Mouse (Mus musculus) CD4-positive helper T cell, adult 2 months (primary cell): ENCODE measurements around the gene Lrrc37a.
A peak's percentile ranks its signal among the peaks of the same experiment; 100 is the strongest.
"Not testable (repeated sequence)": the region's sequence is repeated elsewhere in the genome, so short reads cannot be mapped to it uniquely, and the experiment has no call there.

Source experiments
- DNase-seq: peaks from one replicate; pipeline ENCODE4 v3.0.0-alpha.2; 2012; ENCODE audit warnings: low read depth, missing footprints, low spot score

Gene Lrrc37a

GRCm38 (mm10) chr11:103504497-103504896 is at the start of gene Lrrc37a:
TSS of gene Lrrc37a (minus strand) at chr11:103504597.
- no peak for DNase-seq

DNA sequence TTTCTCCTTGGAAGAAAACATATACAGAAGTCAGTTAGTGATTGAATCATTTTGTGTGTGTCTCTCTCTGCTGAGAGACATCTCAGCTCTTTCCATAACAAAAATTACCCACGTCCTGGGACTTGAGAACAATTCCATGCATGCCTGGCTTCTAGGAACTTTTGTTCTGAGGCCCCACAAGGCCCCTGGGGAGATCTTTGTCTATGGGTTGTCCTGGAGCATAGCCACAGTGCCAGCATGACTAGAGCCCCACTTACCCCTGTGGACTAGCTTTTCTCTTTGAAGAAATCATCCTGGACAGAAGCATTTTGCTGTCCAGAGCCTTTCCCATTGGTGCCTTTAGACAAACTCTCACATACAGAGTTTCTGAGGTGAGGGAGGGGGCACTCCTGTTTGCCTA is 30.6 kb upstream of the Lrrc37a start:
- DNase-seq, result not testable (repeated sequence)

DNA sequence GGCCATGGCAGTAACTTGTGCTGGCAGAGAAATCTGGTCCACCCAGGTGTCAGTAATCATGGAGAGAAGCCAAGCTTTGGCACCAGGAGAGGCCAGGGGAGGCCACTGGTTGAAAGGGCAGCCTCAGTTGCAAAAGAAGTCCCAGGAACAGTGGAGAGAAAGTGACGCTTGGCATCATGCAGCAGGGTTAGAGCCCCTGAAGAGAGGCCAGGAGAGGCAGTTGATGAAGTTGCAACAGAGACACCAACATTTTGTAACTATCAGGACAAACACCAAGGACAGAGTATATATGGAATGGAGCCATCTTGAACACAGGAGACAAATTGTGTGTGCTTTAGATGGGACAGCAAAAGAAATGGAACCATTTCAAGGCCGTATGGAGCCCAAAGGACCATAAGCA is 7.7 kb upstream of the Lrrc37a start:
- no peak for DNase-seq

DNA sequence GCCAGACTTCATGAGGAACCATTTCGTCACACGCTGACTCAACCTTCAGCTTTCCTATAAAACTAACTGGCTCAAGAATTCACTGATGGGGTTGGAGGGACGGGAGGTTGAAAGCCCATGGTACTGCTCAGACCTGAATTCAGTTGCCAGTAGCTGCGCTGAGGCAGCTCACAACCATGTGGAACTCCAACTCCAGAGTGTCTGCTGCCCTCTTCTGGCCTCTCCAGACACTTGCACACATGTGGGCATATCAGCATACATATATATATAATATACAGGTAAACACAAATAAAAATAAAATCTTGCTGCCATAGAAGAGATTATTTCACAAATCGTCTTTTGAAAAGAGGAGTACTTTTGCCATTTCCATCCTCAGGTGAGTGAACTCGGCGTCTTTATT is 40.0 kb downstream of the Lrrc37a start:
- DNase-seq, result peak; percentile 16

- not testable (repeated sequence) for DNase-seq
These were observed 53.3 kb downstream of the Lrrc37a start for GRCm38 (mm10) chr11:103451105-103451504.

DNA sequence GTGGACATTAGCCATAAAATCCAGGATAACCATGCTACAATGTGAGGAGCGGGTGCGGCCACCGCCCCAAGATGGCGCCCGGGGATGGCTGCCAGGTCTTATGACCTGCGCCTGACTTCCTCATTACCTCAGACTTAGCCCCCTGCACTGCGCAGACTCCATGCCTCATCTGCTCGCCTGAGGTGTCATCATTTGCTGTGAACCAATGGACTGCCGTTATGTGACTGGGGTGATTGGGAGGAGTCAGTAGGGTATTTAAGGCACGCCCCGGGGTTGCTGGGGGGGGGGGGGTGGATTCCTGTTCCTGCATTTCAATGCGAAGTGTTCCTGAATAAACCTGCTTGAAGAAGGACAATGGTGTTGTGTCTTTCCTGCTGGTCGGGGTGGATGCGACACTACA is 54.7 kb downstream of the Lrrc37a start:
- not testable (repeated sequence) for DNase-seq

DNA sequence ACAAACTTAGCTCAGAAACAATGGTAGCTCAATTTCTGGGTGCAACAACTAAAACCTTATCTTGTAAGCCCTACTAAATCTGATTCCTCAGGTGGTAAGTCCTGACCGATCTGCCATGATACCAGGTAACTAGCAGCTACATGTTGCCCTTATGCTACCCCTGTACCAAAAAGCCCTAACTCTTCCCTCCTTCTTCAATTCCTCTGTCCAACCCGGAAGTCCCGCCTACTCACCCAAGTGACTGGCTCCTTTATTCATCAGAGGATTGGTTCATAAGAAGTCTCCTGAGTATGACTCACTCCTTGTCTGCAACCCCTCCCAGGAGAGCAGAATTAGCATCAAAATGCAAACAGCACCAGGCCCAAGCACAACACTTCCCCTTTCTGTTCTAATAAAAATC is 60.7 kb downstream of the Lrrc37a start:
- no peak for DNase-seq

GRCm38 (mm10) chr11:103436282-103436681 is 68.1 kb downstream of the Lrrc37a start:
- no peak for DNase-seq

GRCm38 (mm10) chr11:103425031-103425430 is 79.4 kb downstream of the Lrrc37a start:
- peak; percentile 24 for DNase-seq

DNA sequence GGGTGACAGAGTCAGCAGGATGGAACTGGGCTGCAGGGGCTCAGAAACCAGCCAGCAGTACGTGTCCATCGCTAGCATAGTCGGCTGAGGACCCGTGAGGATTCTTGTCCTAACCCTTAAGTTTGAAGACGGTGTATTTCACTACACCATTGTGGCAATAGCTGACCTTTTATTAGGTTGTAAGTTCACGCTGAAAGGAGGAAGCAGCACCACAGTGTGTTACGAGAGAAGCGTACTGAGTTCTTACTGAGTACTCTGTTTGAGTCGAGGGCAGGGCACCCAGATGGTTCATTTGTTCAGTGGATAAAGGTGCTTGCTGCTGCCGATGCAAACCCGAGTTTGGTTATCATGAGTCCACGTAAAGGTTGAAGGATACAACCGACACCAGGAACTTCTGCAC is 84.7 kb downstream of the Lrrc37a start:
- no peak for DNase-seq

DNA sequence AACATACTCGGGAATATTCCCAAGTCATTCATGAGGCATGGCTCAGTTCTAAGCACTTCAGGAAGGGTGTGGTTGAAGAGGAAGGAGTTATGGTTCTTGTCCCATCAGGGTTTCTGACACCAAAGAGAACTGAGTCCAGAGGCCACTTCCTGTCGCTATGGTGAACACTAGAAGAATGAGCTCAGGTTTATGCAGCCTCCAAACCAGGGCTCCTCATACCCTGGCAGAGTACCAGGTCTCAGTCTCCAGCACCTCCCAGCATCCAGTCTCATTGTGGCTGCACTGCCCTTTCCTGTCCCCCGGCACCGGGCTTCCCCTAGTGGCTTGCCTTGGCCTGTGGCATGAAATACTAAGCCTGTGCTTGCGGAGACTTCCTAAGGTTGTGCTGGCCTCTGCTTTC is 85.2 kb downstream of the Lrrc37a start:
- DNase-seq, result no peak

GRCm38 (mm10) chr11:103413516-103413915 is 90.9 kb downstream of the Lrrc37a start:
- no peak for DNase-seq

GRCm38 (mm10) chr11:103412950-103413423 is 91.4 kb downstream of the Lrrc37a start:
- no peak for DNase-seq

- DNase-seq, result peak; percentile 97
These were observed 92.1 kb downstream of the Lrrc37a start, which contains the start of gene Plekhm1 for GRCm38 (mm10) chr11:103411981-103412949. TSS of gene Plekhm1 (minus strand) at chr11:103412687.

- DNase-seq, result peak; percentile 19
These were observed 93.1 kb downstream of the Lrrc37a start for GRCm38 (mm10) chr11:103411301-103411700.

DNA sequence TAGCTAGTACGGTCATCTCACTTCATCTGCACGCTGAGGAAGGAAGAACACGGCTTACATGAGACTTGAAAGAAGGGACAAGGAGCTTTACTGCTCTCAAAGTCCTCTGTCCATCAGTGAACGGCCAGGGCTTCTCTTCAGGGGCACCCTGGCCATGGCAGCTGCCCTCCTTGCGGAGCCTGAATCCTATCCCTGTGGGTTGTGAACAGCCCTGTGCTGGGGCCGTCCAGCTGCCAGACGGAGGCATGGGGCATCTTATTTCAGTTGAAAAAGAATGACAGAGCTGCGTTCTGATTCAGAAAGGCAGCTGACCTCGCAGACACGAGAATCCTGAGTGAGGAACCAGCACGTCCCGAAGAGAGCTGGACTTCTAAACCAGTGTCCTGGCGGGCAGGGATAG is 95.5 kb downstream of the Lrrc37a start:
- DNase-seq, result no peak

GRCm38 (mm10) chr11:103407136-103407535 is 97.3 kb downstream of the Lrrc37a start:
- DNase-seq, result not testable (repeated sequence)

DNA sequence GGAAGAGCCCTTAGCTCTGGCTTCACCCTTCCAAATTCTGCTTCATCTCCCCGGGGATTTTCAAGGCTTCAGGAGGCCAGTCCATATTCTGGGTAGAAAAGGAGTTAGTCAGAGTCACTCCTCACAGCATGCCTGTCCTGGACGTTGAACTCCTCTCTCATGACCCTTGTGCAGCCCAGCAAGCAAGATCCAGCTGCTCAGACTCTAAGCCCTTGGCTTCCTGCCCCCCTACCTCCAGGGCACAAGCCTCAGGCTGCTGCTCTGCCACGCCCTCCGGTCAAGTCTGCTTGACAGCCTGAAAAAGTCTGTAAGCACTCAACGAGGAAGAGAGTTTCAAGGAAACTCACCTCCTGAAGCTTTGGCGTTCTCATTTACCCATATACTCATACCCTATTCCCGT is 97.8 kb downstream of the Lrrc37a start:
- DNase-seq, result no peak

GRCm38 (mm10) chr11:103405814-103406213 is 98.6 kb downstream of the Lrrc37a start:
- DNase-seq, result no peak

DNA sequence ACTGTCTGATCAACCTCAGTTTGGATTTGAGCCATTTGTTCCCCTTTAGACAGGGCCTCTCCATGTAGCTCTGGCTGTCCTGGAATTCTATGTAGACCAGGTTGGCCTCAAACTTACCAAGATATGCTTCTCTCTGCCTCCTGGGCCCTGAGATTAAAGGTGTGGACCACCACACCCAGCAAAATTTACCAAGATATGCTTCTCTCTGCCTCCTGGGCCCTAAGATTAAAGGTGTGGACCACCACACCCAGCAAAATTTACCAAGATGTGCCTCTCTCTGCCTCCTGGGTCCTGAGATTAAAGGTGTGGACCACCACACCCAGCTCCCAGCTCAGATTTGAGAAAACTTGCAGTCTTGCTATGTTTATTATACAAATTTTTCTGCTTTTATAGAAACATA is 99.8 kb downstream of the Lrrc37a start:
- DNase-seq, result no peak

DNA sequence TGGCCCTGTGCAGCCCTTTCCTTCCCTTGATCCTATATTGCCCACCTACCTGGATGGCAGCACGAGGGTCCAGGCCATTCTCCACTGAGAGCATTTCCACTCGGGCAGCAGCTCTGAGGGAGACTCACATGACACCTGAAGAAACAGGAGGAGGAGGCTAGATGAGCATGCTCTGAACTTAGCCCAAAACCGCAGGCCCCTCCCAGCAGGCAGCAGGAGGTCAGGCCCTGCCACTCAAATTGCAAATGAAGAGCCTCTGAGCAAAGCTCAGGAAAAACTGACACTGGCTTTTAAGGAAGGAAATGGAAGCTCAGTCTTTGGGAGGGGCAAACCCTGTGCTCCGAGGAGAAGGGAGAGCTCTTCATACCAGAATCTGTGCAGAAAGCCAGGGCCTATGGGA is 100.6 kb downstream of the Lrrc37a start:
- no peak for DNase-seq

- DNase-seq, result no peak
These were observed 101.7 kb downstream of the Lrrc37a start for GRCm38 (mm10) chr11:103402738-103403137.

- peak; percentile 73 for DNase-seq
These were observed 102.2 kb downstream of the Lrrc37a start for GRCm38 (mm10) chr11:103402198-103402597.
